26 mouse cellular contexts compared by ENCODE assay signal in the genomic region with DNA sequence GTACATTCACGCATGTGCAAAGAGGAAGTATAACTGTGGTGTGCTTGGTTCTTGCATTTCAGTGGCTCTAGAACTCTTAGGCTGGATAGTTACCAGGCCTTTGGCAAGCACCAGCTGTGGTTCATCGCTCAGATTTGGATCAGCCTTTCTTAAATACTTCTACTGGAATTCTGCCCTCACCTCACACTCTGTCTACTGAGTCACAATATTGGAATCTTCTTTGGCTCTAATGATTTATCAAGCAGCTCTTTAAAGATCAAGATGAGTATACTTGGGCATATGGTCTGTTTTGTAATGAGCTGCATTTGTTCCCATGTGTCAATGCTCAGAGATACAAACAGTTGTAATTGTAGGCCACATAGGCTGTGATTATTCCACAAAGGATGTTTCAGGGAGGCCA.
DNase-seq lines count a peak whose midpoint lies in the region; ATAC-seq lines count a peak whose summit lies in the region.
"Had no signal": no experiment of that assay in that cellular context is flagged by ENCODE, and none has a peak within 500 bp of the region (broad histone marks: within the 10 kb centered on the region; RNA-seq: fewer than 3 reads in every experiment).

No protein-coding gene starts in this region.

- no peak overlapping the region for H3K27ac ChIP-seq in forebrain, embryonic 14.5 days (ENCODE audit: low read depth, low read length)
- no peak overlapping the region for H3K27ac ChIP-seq in forebrain, embryonic 10.5 days
- H3K27ac ChIP-seq: heart, embryonic 10.5 days; heart, embryonic 13.5 days; hindbrain, embryonic 14.5 days; hindbrain, postnatal 0 days had no signal

- no peaks in the 10 kb centered on the region for H3K27me3 ChIP-seq in forebrain, embryonic 14.5 days (replicated peaks; ENCODE audit: control insufficient read depth, insufficient read depth, low read length)
- peaks cover 3% of the 10 kb centered on the region; the same call in 1 of the 2 replicates for H3K27me3 ChIP-seq in forebrain, embryonic 10.5 days (ENCODE audit: poor library complexity, severe bottlenecking)
- H3K27me3 ChIP-seq: heart, embryonic 13.5 days had no signal

- H3K9me3 ChIP-seq in forebrain, embryonic 14.5 days (replicated peaks; ENCODE audit: control insufficient read depth, low read length) = no peaks in the 10 kb centered on the region
- no peaks in the 10 kb centered on the region for H3K9me3 ChIP-seq in forebrain, embryonic 10.5 days
- H3K9me3 ChIP-seq: heart, embryonic 10.5 days; heart, embryonic 13.5 days had no signal

- H3K4me3 ChIP-seq in forebrain, embryonic 14.5 days (ENCODE audit: low read depth, low read length) = no peak overlapping the region
- no peak overlapping the region for H3K4me3 ChIP-seq in forebrain, embryonic 10.5 days
- H3K4me3 ChIP-seq: heart, adult 2 months; heart, embryonic 10.5 days; heart, embryonic 13.5 days had no signal

- 80% methylated on average over 2 of the region's 2 CpGs for WGBS in forebrain, embryonic 14.5 days
- 95% methylated on average over 2 of the region's 2 CpGs for WGBS in forebrain, embryonic 10.5 days

- H3K4me1 ChIP-seq in forebrain, embryonic 14.5 days (ENCODE audit: control insufficient read depth, insufficient read depth, low read length) = peaks cover 14% of the 10 kb centered on the region
- peaks cover 24% of the 10 kb centered on the region for H3K4me1 ChIP-seq in forebrain, embryonic 10.5 days
- H3K4me1 ChIP-seq: heart, embryonic 10.5 days; heart, embryonic 13.5 days had no signal

- no peak overlapping the region for H3K4me2 ChIP-seq in forebrain, embryonic 14.5 days (ENCODE audit: low read length)
- H3K4me2 ChIP-seq: heart, embryonic 13.5 days; hindbrain, embryonic 14.5 days had no signal

- H3K9ac ChIP-seq in forebrain, embryonic 14.5 days (ENCODE audit: low read length) = no peak overlapping the region
- H3K9ac ChIP-seq: heart, embryonic 13.5 days; hindbrain, embryonic 14.5 days had no signal

- DNase-seq in forebrain, embryonic 14.5 days (ENCODE audit: low spot score) = peak; percentile 64
- DNase-seq in forebrain, embryonic 10.5 days (ENCODE audit: extremely low spot score, low spot score) = no peak
- peak; percentile 55 for DNase-seq in heart, adult 11 months
- no peak for DNase-seq in heart, adult 18-20 months
- peak; percentile 35 for DNase-seq in brain, adult 2 months (ENCODE audit: low read depth, low spot score)
- no peak for DNase-seq in gastrocnemius, postnatal 4 days (ENCODE audit: low spot score in 2 of 2)
- DNase-seq in thymus, postnatal 14 days = no peak
- DNase-seq: adrenal gland, postnatal 10 days; adrenal gland, postnatal 36 days; B cell, adult 2 months; cerebellum, adult 11-12 months; cerebellum, adult 8-10 months; cerebellum, postnatal 10 days; cerebellum, postnatal 36 days; gastrocnemius, postnatal 10 days; gastrocnemius, postnatal 36 days; heart, adult 2 months; heart, postnatal 14 days; heart, postnatal 4 days; kidney, adult 18-20 months had no signal

- ATAC-seq in forebrain, embryonic 14.5 days = no peak
- ATAC-seq: hindbrain, postnatal 0 days; inflammation-experienced regulatory T-cells, adult 6 months; intestine, embryonic 16.5 days had no signal

- H3K36me3 ChIP-seq in forebrain, embryonic 14.5 days (ENCODE audit: control insufficient read depth, insufficient read depth, low read length) = no peaks in the 10 kb centered on the region
- H3K36me3 ChIP-seq in forebrain, embryonic 10.5 days (replicated peaks) = no peaks in the 10 kb centered on the region
- H3K36me3 ChIP-seq: heart, embryonic 10.5 days; heart, embryonic 13.5 days had no signal

Comparison
In these comparisons a context has a peak if more than half of its experiments do, and no peak if none do; other contexts are left out.
1. DNase-seq: peak in forebrain, embryonic 14.5 days (single experiment), heart, adult 11 months (single experiment) and brain, adult 2 months (single experiment); none in forebrain, embryonic 10.5 days (single experiment), heart, adult 18-20 months (0 of 2), gastrocnemius, postnatal 4 days (0 of 2) and thymus, postnatal 14 days (single experiment).